Mouse (Mus musculus) thymus, adult 2 months (tissue): Measurements from ENCODE around the gene Gm7534.

ENCODE experiments used
- CTCF ChIP-seq: fragments of 200-500 bp; IDR thresholded peaks from 2 replicates; pipeline ENCODE4 v1.5.1; 2012; ENCODE audit warnings: mild to moderate bottlenecking, control low read depth, low read length, moderate library complexity, borderline replicate concordance; ENCODE audit not compliant: control insufficient read depth, poor library complexity, insufficient read depth; ENCODE audit errors: extremely low read depth
- POLR2A ChIP-seq: fragments of 200-500 bp; IDR thresholded peaks from 2 replicates; pipeline ENCODE4 v1.6.1; 2012; ENCODE audit warnings: mild to moderate bottlenecking, low read length, control low read depth, moderate library complexity; ENCODE audit not compliant: control insufficient read depth, poor library complexity, insufficient read depth; ENCODE audit errors: extremely low read depth

GRCm38 (mm10) chr4:134245148-134245843 is 42.5 kb upstream of the Gm7534 start, which contains the start of gene Zfp593:
- TF ChIP-seq POLR2A (no peak; the same call in 1 of the 2 replicates), CTCF (peak; percentile 90)
